Mouse (Mus musculus) limb, embryonic 14.5 days (tissue): ENCODE measurements at regions not wholly inside any gene's neighbourhood (a gene's known extent, or its start where the extent isn't known, plus 50 kb on each side); places are given as distances from the start of the nearest gene placed in this dataset.
A peak's percentile ranks its signal among the peaks of the same experiment; 100 is the strongest.

ENCODE experiments used
- ATAC-seq: fragments of 200-750 bp; cut with Nextera tagmentation; 2 replicates; pipeline ENCODE4 v1.8.0; 2017; ENCODE audit warnings: low read depth, moderate number of reproducible peaks, moderate TSS enrichment; ENCODE audit not compliant: low FRiP score
- DNase-seq: peaks from one replicate; pipeline ENCODE4 v3.0.0-alpha.2; 2015; ENCODE audit warnings: low spot score
- H3K27ac ChIP-seq: fragments of 300-500 bp; sonication (generic); replicated peaks from 2 replicates; pipeline ENCODE4 v1.5.1; 2014; ENCODE audit warnings: low read depth, mild to moderate bottlenecking, low read length, moderate library complexity, mixed read lengths
- H3K27me3 ChIP-seq: fragments of 300-500 bp; sonication (generic); 2 replicates; pipeline ENCODE4 v1.6.1; 2014; ENCODE audit warnings: low read length, mixed read lengths; ENCODE audit not compliant: control insufficient read depth, insufficient read depth
- H3K36me3 ChIP-seq: fragments of 300-500 bp; sonication (generic); 2 replicates; pipeline ENCODE4 v1.6.1; 2014; ENCODE audit warnings: mild to moderate bottlenecking, low read length, moderate library complexity, mixed read lengths; ENCODE audit not compliant: control insufficient read depth, insufficient read depth
- H3K4me1 ChIP-seq: fragments of 300-500 bp; sonication (generic); 2 replicates; pipeline ENCODE4 v1.6.1; 2014; ENCODE audit warnings: antibody characterized with exemption, low read length, mixed read lengths; ENCODE audit not compliant: control insufficient read depth, insufficient read depth
- H3K4me2 ChIP-seq: fragments of 300-500 bp; sonication (generic); replicated peaks from 2 replicates; pipeline ENCODE4 v1.6.1; 2014; ENCODE audit warnings: low read depth, mild to moderate bottlenecking, low read length, moderate library complexity; ENCODE audit not compliant: severe bottlenecking
- H3K4me3 ChIP-seq: fragments of 300-500 bp; sonication (generic); replicated peaks from 2 replicates; pipeline ENCODE4 v1.5.1; 2014; ENCODE audit warnings: low read length
- H3K9ac ChIP-seq: fragments of 300-500 bp; sonication (generic); 2 replicates; pipeline ENCODE4 v1.6.1; 2014; ENCODE audit warnings: mild to moderate bottlenecking, low read depth, low read length, moderate library complexity; ENCODE audit not compliant: severe bottlenecking
- H3K9me3 ChIP-seq: fragments of 300-500 bp; sonication (generic); 2 replicates; pipeline ENCODE4 v1.6.1; 2016; ENCODE audit warnings: low read length; ENCODE audit not compliant: control insufficient read depth
- POLR2A ChIP-seq: fragments of 200-500 bp; IDR thresholded peaks from 2 replicates; pipeline ENCODE4 v1.8.0; 2012; ENCODE audit warnings: inconsistent platforms, mild to moderate bottlenecking, moderate library complexity, borderline replicate concordance; ENCODE audit not compliant: insufficient read depth, insufficient read length; ENCODE audit errors: extremely low read depth
- WGBS: fragments of 180-500 bp; shearing (Covaris S2); extraction: QIAGEN DNeasy Blood & Tissue Kit; methylation state at CpG from one replicate; pipeline ENCODE4 v1.1.7; 2014; 5-methylcytosine and 5-hydroxymethylcytosine counted together

GRCm38 (mm10) chr1:186255476-186256080 lies 138.5 kb upstream of the Lyplal1 start:
- TF ChIP-seq POLR2A: no peak
- Histone ChIP-seq H3K9me3 (no peaks in the 10 kb centered on the region), H3K27me3 (no peaks in the 10 kb centered on the region), H3K4me3 (no peak overlapping the region), H3K9ac (no peak overlapping the region), H3K4me1 (peaks cover 16% of the 10 kb centered on the region), H3K27ac (no peak overlapping the region), H3K36me3 (no peaks in the 10 kb centered on the region), H3K4me2 (no peak overlapping the region)
- 53% methylated on average over 8 of the region's 8 CpGs for WGBS
- ATAC-seq: no peak
- no peak for DNase-seq

DNA sequence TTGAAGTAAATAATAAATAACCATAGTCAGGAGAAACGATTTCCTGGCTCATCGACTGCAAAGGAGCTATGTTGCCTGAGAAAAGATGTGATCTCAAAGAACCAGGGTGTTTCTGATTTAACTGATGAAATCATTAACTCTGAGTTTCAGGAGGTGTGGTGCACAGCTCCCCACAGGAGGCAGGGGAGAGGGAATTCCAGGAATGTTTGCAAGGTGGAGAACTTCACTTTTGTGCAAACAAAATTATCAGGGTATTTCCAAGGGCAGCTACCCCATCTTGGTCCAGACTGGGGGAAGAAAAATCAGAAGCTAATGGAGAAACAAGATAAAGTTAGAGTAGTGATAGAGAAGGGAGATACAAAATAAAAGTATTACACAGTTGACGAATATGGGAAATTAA lies 137.4 kb upstream of the Lyplal1 start:
- 48% methylated on average over 3 of the region's 3 CpGs for WGBS
- Histone ChIP-seq H3K4me1 (peaks cover 16% of the 10 kb centered on the region), H3K9ac (no peak overlapping the region), H3K36me3 (no peaks in the 10 kb centered on the region), H3K27me3 (no peaks in the 10 kb centered on the region), H3K27ac (no peak overlapping the region), H3K4me3 (no peak overlapping the region), H3K4me2 (no peak overlapping the region), H3K9me3 (no peaks in the 10 kb centered on the region)
- TF ChIP-seq POLR2A: no peak
- no peak for ATAC-seq
- DNase-seq: no peak

DNA sequence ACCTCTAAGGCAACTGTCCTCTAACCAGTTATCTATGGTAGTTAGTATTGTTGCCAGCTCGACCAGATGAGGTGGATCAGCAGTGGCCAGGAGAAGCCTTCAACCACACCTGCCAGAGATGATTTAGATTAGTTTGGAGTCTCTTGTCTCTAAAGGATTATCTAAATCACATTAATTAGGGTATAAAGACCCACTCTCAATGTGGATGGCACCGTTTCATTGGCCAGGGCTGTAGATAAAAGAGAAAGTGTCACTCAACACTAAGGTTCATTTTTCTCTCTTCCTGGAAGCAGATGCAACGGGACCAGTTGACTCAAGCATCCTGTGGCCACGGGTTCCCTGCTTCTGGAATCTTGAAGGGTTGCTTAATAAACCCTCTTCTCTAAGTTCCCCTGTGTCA lies 135.4 kb upstream of the Lyplal1 start:
- Histone ChIP-seq H3K27ac (no peak overlapping the region), H3K36me3 (no peaks in the 10 kb centered on the region), H3K27me3 (no peaks in the 10 kb centered on the region), H3K9me3 (no peaks in the 10 kb centered on the region), H3K9ac (no peak overlapping the region), H3K4me1 (peaks cover 16% of the 10 kb centered on the region), H3K4me3 (no peak overlapping the region), H3K4me2 (no peak overlapping the region)
- TF ChIP-seq POLR2A: no peak
- ATAC-seq (no peak), DNase-seq (no peak)
- WGBS: 66% methylated on average over 4 of the region's 4 CpGs

DNA sequence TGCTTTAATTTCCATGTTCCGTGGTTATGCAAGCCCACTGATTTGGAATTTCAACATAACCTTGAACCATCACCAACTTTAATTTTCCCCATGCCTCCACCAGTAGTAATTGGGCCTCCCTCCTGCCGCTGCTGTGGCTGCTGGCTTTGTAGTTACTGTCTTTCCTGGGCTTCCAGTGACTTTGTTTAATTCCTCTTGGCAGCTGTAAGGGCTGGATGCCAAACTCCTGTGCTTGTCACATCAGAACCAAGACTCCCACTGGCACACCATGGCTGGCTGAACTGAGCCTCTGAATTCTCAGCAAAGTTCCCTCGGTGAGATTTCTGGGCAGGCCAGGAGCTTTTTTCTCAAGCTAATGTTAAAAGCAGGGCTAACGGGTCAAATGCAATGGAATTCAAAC lies 133.2 kb upstream of the Lyplal1 start:
- no peak for ATAC-seq
- no peaks in the 10 kb centered on the region for H3K36me3 ChIP-seq
- H3K27me3 ChIP-seq: no peaks in the 10 kb centered on the region
- H3K27ac ChIP-seq: no peak overlapping the region
- no peak for TF ChIP-seq POLR2A
- no peak overlapping the region for H3K4me3 ChIP-seq
- no peak overlapping the region for H3K9ac ChIP-seq
- H3K4me1 ChIP-seq: peaks cover 4% of the 10 kb centered on the region; the same call in 1 of the 2 replicates
- no peaks in the 10 kb centered on the region for H3K9me3 ChIP-seq
- WGBS: 26% methylated on average over 4 of the region's 4 CpGs
- H3K4me2 ChIP-seq: no peak overlapping the region
- peak; percentile 62 for DNase-seq

DNA sequence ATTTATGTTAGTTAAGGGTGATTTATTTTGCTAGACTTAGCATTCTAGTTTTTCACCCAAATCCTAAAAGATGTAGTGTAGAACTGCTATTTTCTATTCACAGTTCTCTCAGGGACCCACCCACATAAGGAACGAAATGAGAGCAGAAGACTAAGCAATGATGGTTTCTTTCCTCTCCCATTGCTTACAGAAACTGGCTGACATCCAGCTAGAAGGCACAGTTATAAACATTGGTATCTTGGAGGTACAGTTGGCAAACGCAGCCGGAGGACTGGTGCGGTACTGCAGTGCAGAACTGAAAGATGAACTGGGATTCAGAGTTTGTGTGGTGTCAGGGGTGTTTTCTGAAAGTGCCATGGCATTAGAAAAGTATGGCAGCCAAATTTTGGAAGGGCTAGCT lies 132.1 kb upstream of the Lyplal1 start:
- Histone ChIP-seq H3K36me3 (no peaks in the 10 kb centered on the region), H3K4me3 (no peak overlapping the region), H3K4me2 (no peak overlapping the region), H3K4me1 (no peaks in the 10 kb centered on the region; the same call in 1 of the 2 replicates), H3K9ac (no peak overlapping the region), H3K27me3 (no peaks in the 10 kb centered on the region), H3K27ac (no peak overlapping the region), H3K9me3 (no peaks in the 10 kb centered on the region)
- WGBS: 85% methylated on average over 4 of the region's 4 CpGs
- TF ChIP-seq POLR2A: no peak
- no peak for ATAC-seq
- DNase-seq: no peak
